8 mouse cellular contexts compared by ENCODE assay signal in the genomic region with DNA sequence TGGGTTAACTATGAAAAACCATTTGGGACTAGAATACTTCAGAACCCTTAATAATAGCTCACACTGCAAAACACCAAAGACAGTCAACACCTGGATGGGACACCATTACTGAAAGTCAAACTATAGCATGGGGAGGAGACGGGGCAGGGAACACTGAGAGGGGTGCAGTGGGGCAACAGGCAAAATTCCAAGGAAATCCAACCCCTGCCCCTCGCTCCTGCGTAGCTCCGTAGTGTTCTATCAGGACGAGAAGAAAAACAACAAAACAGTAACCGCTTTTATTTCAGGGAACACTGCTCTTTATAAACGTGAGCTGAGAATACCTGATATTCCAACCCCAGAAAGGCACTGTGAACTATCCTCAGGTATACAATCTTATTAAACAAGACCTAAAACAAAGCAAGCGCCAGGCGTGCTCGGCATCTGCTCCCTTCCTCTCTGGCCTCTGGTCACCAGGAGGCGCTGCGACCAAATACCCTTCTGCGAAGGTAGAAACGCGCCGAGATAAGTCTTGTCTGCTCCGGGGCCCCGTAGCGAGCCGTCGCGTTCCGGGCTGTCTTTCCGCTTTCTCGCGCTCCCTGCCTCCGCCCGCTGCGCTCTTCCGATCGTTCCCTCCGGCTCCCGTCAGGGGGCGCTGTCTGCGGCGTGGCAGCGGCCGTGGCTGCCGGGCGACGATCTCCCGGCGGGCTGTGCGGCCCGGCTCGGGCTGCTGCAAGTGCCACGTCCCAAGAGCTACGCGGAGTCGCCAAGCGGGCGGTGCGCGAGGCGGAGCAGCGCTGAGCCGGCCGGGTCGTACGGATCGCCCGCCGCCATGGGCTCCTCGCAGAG. TPM values are rescaled to one million over a fixed set of nuclear protein-coding genes. Genes with fewer than 3 reads are reported as not detected.
DNase-seq lines count a peak whose midpoint lies in the region; ATAC-seq lines count a peak whose summit lies in the region.

A gene (plus strand): TSS at position 690 of the 828 bp plus-strand sequence.

- peak; percentile 97 for DNase-seq in R1 (ENCODE audit: low read depth, low spot score)
- peak; percentile 99 for DNase-seq in cerebellum, postnatal 25 days
- peak; percentile 95 to 97 for DNase-seq in frontal cortex, postnatal 25 days (ENCODE audit: low spot score in 2 of 2)
- DNase-seq in hindbrain, embryonic 14.5 days (ENCODE audit: low spot score), result peak; percentile 99
- peak; percentile 96 for DNase-seq in layer of hippocampus, postnatal 36 days
- peak; percentile 97 for DNase-seq in lung, postnatal 36 days
- peak; percentile 98 for DNase-seq in retina, postnatal 1 day
- DNase-seq in urinary bladder, adult 18-20 months (ENCODE audit: low spot score in 2 of 2), result peak; percentile 93

- peak within 1 kb of the TSS; percentile 86 for H3K4me2 ChIP-seq in hindbrain, embryonic 14.5 days (replicated peaks)

- H3K36me3 ChIP-seq in hindbrain, embryonic 14.5 days (replicated peaks; ENCODE audit: control insufficient read depth, insufficient read depth), result no peaks in the 10 kb centered on the region

- 2% methylated on average over 64 of the region's 64 CpGs for whole genome bisulfite sequencing in hindbrain, embryonic 14.5 days

- peaks cover 19% of the 10 kb centered on the region for H3K4me1 ChIP-seq in hindbrain, embryonic 14.5 days (replicated peaks; ENCODE audit: control insufficient read depth, insufficient read depth, low read length)

- H3K27ac ChIP-seq in hindbrain, embryonic 14.5 days, result peak within 1 kb of the TSS; percentile 88

- H3K9ac ChIP-seq in hindbrain, embryonic 14.5 days, result peak within 1 kb of the TSS; percentile 96

- H3K9me3 ChIP-seq in hindbrain, embryonic 14.5 days (ENCODE audit: control insufficient read depth, low read length), result no peaks in the 10 kb centered on the region

- peak within 1 kb of the TSS; percentile 91 for H3K4me3 ChIP-seq in hindbrain, embryonic 14.5 days (replicated peaks; ENCODE audit: low read length)

- peak; percentile 97 for ATAC-seq in hindbrain, embryonic 14.5 days (ENCODE audit: low FRiP score)

- no peaks in the 10 kb centered on the region for H3K27me3 ChIP-seq in hindbrain, embryonic 14.5 days (ENCODE audit: control insufficient read depth, insufficient read depth, low read length)

RNA-seq across cellular contexts. Expression of the gene that starts here (rescaled TPM):
- 137 and 146 TPM in 2 replicates for polyA plus RNA-seq in hindbrain, embryonic 14.5 days (2014; fragmentation: Nextera tagmentation; extraction: Ambion mirVana)
- 100 to 1,000 TPM; 104 to 108 TPM for total RNA-seq in layer of hippocampus, postnatal 36 days (2021)

Comparison
In these comparisons a context has a peak if more than half of its experiments do, and no peak if none do; other contexts are left out.
1. Peak in every context shown above with its lines: DNase-seq, ATAC-seq, H3K4me3 ChIP-seq and H3K27ac ChIP-seq.